Mouse (Mus musculus) cerebellum, adult 8-10 months (tissue): Measurements from ENCODE around the gene Gmds.
A peak's percentile ranks its signal among the peaks of the same experiment; 100 is the strongest.

Source experiments
- DNase-seq: peaks from one replicate; pipeline ENCODE4 v3.0.0; 2022

Gmds gene

DNA sequence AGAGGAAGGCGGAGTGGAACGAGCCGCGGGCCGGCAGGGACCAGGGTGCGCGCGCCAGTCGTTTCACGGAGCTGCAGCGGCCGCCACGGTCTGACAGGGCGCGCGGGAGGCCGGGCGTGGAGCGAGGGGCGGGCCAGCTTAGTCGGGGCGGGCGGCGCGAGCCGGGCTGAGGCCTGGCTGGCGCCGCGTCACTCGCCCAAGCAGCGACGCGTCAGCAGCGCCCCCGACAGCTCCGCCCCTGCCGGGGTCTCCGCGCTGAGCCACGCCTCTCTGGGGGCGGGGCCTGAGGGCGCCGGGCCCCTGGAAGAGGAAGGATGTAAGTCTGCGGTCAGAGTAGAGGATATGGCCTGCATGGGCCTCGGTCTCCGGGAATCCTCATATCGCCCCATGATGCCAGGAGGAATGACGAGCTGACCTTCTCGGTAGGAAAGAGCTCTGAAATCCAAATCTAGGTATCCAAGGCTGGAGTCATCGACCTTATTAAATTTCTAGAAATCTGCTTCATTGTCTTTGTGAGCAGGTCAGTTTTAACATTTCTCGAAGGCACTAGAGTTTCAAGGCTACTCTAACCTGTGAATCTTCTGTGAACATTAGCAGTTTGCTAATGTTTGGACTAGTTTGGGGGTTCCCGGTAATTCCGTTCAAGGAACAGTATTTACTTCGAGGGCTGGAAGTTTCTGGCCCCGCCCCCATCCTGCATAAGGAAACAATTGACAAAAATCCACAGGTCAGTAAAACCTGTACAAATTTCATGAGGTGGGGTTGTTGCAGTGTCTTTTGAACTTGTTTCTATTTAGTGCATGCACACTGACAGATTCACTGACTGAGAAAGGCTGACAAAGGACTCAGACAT, at the start of gene Gmds:
Gmds (minus strand) TSS at position 228 of the 853 bp plus-strand sequence.
- DNase-seq = peak; percentile 90

DNA sequence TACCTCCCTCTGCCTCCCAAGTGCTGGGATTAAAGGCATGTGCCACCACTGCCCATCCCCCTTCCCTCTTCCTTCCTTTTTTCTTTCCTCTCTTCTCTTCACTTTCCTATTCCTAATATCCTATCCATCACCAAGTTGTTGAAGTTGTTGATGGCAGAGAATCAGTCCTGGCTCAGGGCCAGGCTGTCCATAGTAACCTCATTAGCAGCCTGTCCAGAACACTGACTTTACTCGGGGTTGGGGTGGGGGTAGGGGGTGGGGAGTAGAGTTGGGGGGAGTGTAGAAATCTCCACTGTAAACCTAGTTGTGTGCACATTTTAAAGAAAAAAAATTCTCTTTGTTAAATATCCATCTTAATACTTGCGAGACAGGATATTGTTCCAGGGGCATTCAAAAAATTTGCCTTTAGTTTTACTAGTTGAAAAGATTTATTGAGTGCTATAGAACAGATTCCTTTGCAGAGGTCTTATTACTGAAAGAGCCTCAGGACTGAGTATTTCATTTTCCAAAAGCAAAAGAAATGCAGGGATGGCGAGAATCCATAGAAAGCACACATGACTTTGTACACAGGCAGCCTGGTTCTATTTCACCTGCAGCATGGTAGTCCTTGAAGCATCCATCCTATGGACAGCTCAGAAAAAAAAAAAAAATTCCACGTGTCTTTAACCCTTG, 47.0 kb upstream of the Gmds start:
- no peak for DNase-seq

DNA sequence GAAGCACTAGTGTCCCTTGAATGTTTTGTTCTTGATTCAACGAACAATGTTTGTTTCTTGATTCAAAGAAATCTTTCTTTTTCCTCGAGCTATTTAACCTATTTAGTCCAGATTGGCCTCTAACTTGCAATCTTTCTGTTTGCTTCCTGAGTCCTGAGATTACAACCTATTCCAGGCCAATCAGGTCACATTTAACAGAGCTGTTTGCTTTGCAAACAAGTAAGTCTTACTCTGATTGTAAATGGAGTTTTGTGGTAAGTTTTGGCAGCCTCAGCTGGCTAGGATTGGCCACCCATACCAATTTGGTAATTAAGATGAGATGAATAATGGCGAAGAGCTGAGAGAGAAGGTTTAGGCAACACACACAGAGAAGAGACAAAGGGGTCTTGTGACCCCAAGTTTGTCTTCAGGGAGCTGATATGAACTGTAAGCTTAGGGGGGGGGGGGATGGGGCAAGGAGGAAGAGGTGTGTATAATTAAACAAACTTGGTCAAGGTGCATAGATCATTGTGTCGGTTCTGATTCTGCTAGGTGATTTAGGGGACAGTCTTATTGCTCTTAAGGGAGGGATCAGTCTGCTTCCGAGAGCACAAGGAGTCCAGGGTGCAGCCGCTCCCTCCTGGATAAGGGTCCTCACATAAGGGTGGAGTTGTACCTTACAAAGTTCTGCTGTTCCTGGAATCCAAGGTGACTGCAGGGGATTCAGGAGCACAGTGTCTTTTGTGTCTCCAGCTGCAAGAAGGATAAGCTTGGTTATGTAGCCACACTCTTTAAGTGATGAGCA, 43.9 kb upstream of the Gmds start:
- DNase-seq = no peak

- no peak for DNase-seq
Measured at GRCm38 (mm10) chr13:32378634-32379033, 40.1 kb upstream of the Gmds start.

DNA sequence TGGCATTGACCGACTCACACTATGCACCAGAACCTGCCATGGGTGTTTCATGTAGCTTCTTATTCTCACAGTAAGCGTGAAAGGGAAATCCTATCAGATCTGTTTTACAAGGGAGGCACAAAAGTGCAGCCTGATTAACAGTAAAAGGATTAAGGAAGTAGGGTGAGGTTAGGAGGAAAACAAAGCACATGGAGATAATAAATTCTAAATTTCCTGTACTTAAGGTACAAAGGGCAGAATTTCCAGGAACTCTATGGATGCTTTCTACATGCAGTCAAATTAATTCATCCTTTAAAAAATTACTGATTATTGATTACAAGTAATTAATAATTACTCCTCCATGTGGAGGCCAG, 34.0 kb upstream of the Gmds start:
- no peak for DNase-seq

DNA sequence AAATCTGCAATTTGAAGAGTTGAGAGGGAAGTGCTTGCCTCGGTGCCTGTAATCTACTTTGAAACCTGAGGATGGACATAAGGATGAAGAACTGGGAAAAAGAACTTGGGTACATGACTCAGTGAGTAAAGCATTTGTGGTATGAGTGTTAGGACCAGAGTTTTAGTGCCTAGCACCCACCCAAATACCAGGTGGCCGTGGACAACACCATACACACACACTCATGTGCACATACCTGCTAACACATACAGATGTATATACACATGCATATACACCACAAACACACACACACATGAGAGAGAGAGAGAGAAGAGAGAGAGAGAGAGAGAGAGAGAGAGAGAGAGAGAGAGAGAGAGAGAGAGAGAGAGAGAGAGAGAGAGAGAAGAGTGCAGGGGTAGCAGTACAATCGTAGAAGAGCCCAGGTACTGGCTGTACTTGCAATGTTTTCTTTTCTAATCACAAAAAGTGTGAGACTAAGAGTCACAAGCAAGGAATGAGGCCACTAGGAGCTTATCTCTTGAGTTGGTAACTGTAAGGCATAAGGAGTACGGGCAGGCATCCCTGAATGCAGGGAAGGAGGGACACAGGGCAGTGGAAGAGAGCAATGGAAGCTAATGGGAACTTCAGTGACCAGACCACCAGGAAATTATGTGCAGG, 33.5 kb upstream of the Gmds start:
- no peak for DNase-seq

DNA sequence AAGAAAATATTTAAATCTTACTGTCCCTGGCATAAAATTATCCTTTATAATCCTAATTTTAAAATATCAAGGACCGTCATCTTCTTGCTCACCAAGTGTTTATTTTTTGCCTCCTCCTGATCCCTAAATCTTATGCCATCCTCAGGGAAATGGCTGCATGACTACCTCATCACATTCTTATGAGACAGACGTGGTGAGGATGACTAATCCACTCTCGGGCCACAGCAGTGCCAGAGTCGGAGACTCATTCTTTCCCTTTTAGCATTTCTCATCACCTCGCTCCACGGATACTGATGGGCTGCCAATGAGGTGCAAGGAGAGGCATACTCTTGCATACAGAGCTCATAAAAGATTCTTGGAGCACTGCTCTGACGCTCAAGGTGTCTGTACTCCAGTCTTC, 32.2 kb upstream of the Gmds start:
- DNase-seq = no peak

DNA sequence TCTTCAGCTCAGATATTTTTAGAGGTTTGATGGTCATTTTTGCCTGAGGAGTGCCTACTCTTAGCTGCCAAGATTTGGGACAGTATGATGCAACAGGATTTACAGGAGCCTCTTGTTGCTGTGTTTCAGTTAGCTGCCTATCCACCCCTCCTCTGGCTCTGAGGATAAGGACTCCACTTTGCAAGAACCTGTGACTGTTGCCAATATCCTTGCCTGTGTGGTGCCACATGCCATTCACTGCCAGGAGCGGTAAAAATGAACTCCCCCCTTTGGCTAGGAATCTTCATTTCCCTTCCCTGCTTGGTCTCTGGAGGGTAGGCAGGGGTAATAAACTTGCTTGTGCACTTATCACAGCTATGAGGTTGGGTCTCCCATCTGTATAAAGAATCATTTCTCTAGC, 31.6 kb upstream of the Gmds start:
- no peak for DNase-seq

DNA sequence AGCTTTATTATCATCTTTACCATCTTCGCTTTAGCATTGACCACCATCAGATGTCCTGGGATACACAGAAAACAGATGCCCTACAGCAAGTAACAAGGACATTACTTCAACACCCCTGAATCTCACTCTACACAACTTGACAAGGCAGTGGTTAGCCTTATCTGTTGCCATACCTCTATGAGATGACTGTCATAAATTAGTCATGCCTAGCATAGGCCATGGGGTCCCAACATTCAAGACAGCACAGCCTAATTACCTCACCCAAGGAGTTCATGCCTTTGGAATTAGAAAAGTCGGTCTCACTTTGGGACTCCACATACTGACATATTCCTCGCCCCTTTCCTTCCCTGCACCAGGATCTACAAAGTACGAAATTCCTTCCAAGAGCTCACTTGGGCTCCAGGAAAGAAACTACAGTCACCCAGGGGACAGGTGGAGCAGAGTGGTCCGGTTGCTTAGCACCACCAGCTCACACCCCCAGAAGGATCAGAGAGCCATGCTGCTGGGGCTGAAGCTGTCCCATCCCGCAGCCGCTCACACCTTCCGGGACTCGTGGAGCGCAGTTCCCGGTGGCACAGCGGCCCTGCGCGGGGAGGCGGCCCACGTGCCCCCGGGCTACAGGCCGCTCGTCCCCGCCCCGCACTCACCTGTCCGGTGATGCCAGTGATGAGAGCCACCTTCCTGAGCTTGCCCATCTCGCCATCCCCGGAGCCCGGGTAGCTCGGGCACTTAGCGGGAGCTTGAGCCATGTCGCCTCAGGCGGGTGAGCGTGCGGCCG, 616 bp downstream of the Gmds start:
- DNase-seq = no peak

GRCm38 (mm10) chr13:32318309-32318708, 20.2 kb downstream of the Gmds start:
- DNase-seq = no peak

- no peak for DNase-seq
Measured at GRCm38 (mm10) chr13:32317354-32317753, 21.2 kb downstream of the Gmds start.

GRCm38 (mm10) chr13:32312663-32313062, 25.9 kb downstream of the Gmds start:
- DNase-seq = peak; percentile 11

DNA sequence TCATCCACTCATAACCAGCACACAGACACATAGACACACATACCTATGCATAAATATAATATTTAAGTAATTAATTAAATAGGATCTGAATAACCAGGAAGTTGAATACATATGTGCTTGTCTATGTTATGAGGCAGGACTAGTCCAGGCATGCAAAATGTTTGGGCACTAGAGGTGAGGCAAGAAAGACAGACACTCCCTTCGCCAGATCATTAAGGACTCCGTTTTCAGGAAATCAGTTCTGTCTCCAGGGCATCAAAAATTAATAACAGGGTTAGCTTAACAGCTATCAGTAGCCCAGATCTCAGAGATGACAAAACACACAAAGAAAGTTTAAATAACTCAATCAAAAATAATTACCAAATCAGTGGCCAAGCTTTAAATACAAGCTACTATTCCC, 27.1 kb downstream of the Gmds start:
- DNase-seq = no peak

- DNase-seq = no peak
Measured at GRCm38 (mm10) chr13:32298456-32298855, 40.1 kb downstream of the Gmds start.

GRCm38 (mm10) chr13:32297398-32297797, 41.1 kb downstream of the Gmds start:
- DNase-seq = no peak

DNA sequence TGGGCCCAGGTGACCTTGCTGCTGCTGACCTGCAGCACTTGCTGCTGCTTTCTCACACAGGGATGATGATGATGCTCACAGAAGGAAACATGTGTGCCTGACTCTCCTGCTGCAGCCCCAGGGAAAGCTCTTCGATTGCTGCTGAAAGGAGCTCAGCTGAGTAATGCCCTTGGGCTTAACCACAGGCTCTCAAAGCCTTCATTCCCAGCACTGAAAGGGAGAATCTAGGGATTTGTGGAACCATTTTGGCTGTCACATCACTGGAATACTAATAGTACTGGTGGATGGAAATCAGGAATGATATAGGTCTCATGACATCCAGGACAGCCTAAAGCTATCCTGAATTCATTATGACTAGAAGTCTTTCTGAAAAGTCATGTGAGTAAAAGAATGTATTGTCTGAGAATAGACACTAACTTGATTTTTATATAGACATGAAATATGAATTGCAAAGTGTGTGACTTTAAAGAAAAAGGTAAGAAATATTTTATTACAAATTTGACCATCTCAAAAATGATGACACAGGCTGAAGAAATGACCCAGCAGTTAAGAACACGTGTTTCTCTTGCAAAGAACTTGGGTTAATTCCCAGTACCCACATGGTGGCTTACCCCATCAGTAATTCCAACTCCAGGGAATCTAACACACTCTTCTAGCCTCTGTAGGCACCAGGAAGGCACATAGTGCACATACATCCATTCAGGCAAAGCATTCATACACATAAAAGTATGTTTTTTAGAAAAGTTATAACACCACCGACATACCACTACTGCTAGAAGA, 43.9 kb downstream of the Gmds start:
- no peak for DNase-seq

DNA sequence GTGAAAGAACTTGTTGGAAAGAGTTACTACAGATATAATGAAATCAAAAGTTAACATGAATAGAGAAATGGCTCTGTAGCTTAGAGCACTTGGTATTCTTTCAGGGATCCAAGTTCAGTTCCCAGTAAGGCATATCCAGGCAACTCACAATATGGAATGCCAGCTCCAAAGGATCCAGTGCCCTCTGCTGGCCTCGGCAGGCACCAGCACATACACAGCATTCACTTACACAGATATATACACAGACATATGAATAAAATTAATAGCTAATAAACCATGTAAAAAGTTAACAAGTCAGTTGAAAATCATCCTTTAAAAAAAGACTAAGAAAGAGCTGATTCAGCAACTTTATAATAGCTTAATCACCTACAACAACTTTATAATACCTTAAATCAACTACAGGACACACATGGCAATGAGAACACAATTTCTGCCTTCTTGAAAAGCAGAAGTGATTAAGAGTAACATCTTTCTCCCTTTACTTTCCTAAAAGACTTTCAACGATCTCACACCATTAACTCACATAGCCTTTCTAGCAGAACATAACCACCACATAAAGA, 65.5 kb downstream of the Gmds start:
- no peak for DNase-seq

DNA sequence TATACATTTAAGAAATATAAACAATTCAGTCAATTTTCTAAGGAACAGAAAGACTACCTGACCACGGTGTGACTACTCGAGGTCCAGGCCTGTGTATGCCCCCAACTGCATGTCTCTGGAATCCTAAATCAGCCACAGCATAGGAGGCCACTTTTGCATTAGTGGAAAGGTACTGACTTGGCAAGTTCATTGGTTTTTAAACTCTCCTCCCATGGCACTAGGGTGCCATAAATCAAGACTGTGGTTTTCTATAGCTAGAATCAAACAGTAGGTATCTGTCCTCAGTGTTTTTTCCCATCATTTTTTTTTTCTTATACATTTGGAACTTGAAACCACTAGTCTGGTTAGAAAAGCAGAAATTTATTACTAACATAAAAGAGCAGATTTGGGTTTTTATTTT, 68.8 kb downstream of the Gmds start:
- DNase-seq = no peak

- DNase-seq = no peak
Measured at GRCm38 (mm10) chr13:32269261-32269660, 69.3 kb downstream of the Gmds start.

DNA sequence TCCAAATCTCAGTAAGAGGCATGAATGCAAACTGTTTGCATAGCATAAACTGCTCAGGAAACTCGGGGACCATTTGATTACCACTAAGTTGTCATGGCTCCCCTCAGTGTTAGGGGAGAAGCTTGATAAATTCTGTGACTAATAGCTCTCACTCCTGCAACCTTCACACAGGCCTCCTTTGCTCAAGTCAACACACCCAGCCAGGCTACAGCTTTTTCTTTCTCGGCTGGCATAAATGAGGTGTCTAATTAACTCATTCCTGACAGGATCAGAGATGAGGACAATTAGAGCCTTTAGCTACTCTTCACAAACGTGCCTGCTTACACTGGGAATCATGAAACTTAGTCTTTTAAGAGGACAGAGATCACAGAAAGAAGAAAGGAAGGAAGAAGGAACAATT, 70.3 kb downstream of the Gmds start:
- no peak for DNase-seq

GRCm38 (mm10) chr13:32267184-32267775, 71.3 kb downstream of the Gmds start:
- DNase-seq = no peak
